Mouse (Mus musculus): ENCODE measurements around the gene Golim4.
"Not testable (repeated sequence)": the region's sequence is repeated elsewhere in the genome, so short reads cannot be mapped to it uniquely, and the experiment has no call there.

Golim4 gene

DNA sequence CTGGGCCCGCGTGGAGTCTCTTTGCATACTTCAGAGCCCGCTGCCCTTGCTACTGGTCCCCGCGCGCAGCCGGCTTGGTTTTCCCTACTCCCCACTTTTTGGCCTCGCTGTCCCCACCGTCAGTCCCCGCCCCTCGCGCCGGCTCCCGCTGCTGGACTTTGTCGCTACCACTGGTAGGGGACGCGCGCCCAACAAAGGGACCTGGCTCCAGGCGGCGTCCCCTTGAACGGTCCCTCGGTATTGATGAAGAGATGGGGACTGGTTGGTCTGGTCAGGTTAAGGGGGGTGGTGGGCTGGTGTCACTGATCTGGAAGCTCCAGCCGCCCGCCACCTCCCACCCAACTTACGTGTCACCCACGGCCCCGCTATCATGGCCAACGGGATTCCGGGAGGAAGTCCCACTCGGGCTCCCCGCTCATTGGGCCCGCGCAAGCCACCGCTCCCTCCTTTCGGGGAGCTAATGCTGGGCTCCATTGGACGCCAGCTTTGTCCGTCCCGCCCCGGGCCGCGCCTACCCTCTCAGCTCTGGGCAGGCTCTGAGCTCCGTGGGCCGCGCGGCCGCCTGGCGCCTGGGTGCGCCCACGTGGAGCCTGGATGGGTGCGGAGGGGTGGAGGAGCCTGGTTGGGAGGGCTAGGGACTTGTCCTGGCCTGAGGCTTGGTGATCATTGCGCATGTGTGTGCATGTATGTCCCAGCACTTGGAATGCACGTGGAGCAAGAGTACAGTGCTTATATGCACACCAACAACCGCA, at the start of gene Golim4:
Golim4 (minus strand) TSS at position 399 of the 752 bp plus-strand sequence.
- peak; percentile 94 to 95 for DNase-seq

DNA sequence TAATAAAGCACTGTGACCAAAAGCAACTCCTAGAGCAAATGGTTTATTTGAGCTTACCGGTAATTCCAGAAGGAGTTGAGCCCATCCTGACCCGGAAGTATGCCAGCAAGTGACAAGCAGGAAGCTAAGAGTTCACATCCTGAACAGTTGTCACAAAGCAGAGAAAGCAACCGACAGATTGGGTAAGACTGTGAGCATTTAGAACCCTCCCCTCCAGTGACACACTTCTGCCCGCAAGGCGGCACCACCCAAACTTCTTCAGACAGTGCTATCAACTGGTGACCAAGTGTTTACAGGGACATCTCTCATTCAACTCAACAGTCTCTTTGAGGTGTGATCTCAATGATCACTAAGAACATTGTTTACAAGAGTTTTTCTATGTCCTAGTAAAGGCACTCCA, 48.9 kb upstream of the Golim4 start:
- no peak for DNase-seq

DNA sequence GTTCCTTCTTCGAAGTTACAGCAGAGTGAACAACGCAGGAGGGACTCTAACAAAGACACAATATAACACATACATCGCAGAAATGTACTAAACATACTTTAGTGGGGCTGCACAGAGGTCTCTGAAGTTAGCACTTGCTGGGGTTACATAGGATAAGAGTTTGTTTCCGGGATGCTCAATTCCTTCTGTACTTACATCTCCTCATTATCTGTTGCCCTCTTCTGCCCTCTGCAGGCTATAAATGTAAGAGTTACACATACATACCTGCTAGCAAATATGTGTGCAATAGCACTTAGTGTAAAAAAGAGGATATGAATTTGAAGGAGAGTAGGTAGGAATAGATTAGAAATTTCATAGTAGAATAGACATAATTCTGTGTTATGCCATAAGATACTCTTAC, 44.4 kb upstream of the Golim4 start:
- peak; percentile 51 for DNase-seq

DNA sequence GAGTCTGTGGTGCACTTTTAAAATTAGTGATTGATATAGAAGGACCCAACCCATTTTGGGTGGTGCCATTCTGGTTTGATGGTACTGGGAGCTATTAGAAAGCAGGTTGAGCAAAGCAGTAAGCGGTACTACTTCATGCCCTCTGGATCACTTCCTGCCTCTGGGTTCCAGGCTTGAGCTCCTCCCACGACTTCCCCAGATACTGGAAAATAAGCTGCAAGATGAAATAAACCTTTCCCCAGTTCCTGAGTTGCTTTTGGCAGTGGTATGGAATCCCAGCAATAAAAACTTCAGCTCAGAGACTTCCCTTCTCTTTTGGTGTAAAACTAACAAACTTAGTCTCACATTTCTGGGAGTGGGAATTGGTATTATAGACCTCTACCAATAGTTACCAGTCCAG, 43.7 kb upstream of the Golim4 start:
- no peak for DNase-seq

DNA sequence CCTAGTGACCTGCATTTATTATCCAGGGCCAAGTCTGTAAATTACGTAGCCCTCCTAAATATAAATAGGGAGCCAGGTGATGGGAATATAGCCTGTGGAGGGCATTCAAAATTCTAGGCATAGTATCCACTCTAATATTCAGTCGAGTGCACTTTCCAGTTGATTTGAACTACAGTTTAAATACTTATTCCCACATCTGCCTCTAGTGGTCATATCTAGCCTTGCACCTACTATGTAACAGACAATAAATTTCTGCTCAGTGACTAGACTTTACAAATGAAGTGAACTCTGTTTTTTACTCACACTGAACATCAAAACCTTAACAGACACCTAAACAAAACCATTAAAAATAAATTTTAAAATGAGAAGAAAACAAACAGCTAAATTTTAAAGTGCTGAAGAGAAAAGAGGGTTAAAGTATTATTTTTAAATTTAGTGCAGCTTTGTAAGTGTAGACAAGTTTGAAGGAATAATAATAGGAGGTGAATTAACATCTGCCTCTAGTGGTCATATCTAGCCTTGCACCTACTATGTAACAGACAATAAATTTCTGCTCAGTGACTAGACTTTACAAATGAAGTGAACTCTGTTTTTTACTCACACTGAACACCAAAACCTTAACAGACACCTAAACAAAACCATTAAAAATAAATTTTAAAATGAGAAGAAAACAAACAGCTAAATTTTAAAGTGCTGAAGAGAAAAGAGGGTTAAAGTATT, 24.4 kb upstream of the Golim4 start:
- peak; percentile 21 to 28 for DNase-seq

DNA sequence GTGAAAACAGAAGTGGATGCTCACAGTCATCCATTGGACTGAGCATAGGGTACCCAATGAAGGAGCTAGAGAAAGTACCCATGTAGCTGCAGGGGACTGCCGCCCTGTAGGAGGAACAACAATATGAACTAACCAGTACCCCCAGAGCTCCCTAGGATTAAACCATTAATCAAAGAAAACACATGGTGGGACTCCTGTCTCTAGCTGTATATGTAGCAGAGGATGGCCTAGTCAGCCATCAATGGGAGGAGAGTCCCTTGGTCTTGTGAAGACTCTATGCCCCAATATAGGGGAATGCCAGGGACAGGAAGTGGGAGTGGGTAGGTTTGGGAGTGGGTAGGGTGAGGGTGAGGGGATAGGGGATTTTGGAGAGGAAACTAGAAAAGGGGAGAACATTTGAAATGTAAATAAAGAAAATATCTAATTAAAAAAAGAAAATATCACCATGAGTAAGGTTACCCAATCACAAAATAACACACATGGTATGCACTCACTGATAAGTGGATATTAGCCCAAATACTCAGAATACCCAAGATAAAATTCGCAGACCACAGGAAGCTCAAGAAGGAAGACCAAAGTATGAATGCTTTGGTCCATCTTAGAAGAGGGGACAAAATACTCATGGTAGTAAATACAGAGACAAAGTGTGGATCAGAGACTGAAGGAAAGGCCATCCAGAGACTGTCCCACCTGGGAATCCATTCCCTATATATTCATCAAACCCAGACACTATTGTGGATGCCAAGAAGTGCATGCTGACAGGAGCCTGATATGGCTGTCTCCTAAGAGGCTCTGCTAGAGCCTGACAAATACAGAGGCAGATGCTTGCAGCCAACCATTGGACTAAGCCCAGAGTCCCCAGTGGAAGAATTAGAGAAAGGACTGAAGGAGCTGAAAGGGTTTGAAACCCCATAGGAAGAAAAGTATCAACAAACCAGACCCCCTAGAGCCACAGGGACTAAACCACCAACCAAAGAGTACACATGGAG, 6.3 kb upstream of the Golim4 start:
- DNase-seq = not testable (repeated sequence)

DNA sequence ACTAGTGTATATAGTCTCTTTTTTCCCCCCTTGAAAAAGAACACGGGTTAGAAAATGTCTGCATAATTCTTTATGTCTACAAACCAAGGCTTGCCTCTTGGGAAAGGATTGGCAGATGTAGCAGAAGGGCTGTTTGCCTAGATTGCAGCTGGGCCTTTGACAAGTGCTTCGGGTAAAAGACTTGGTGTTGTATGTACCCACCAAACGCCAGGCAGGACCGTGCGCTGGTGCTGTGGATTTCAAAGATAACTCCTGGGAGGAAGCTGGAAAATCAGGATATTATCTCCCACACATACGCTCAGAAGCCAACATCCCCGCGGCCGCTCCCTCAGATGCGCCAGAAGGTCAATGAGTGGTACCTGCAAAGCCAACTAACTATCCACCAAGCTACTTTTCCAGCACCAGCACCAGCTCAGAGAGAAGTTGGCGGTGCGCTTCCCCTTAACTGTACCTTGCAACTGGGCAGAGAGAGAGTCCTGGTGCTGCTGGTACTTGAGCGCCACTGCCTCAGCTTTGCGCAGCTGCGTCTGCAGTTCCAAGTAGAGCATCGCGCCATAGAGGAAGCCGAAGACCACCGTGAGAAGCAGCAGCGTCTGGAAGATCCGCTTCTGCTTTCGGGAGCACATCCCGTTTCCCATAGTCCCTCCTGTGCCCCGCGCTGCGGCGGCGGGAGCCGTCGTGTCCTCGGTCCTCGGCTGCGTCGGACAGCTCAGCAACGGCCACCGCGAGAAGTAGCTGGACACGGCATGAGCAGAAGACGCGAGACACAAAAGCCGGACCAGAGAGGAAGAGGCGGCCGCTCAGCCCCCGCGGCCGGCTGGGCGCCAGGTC, 873 bp downstream of the Golim4 start:
- no peak for DNase-seq

DNA sequence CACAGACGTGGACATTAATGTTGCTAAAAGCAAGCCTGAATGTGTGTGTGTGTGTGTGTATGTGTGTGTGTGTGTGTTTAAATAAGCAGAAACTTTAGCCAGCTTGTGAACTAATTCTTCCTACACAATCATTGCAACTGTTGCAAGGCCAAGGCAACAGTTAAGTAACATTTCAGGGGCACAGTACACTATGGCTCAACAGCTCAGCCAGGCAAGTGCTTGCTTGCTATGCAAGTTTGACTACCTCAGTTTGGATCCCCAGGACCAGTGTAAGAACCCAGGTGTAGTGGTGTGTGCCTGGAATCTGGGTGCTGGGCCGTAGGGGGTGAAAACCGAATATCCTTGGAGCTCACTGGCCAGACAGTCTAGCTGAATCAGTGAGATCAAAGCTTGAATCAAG, 2.6 kb downstream of the Golim4 start:
- peak in 1 of 2 experiments; percentile 15 for DNase-seq

DNA sequence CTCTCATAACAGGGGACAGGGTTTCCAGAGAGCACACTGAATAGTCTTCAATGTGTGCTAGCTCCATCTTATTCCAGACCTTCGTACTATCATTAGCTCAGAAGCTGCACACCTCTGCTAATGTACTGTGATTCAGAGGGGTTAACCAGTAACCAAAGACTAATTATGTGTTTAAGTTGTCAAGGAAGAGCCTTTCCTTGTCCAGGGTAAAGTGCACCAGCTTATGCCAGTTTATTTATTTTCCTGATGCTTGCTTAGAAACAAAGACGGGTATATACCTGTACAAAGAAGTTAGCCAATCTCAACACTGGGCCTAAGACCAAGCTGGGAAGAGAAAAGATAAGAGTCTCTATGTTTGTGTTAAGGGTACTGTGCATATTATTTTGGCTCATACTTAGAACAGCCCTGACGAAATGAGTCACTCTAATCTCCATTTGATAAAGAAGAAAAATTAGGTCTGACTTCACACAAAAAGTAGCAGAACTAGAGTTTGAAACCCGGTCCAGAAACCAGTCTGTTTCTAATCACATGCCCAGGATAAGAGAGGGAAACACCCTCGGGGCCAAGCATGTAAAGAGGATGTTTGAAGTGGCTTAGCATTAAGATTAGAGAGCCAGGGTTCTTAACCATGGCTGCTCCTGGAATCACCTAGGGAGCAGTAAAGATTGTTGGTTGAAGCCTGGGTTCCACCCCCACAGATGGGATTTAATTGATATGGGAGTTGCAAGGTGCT, 4.3 kb downstream of the Golim4 start:
- peak in 1 of 2 experiments; percentile 11 for DNase-seq

DNA sequence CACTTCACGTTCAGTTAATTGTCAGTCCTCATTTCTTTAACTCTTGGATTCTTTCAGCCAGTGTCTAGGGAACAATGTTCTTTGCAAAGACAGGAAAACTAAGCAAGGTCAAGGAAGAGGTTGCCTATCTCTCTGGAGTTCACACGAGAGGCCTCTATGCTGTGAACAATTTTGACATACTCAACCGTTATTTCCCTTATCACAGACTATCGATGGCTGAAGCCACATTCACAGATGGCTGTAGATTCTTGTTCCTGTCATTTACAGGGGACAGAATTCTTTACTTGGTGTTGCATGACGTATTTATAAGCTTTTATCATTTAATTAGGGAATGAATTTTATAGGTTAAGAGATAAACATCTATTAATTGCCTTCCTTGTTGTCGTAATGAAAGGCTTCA, 5.9 kb downstream of the Golim4 start:
- DNase-seq = no peak

DNA sequence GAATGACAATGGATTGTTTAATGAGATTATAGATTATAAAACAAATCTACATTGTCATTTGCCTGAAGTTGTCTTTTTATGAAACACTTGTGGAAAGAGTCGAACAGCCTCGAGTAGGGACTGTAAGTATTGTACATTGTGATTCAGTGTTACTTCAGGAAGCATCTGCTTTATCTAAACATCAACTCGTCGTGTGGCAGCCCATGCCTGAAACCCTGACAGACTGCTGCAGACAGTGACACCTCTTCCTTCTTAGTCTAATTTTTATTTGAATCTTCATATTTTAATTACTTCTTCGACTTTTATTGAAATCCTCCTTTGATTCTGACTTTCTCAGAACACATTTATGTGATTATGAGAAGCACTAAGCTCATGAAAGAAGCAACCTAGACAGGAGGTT, 7.4 kb downstream of the Golim4 start:
- no peak for DNase-seq

DNA sequence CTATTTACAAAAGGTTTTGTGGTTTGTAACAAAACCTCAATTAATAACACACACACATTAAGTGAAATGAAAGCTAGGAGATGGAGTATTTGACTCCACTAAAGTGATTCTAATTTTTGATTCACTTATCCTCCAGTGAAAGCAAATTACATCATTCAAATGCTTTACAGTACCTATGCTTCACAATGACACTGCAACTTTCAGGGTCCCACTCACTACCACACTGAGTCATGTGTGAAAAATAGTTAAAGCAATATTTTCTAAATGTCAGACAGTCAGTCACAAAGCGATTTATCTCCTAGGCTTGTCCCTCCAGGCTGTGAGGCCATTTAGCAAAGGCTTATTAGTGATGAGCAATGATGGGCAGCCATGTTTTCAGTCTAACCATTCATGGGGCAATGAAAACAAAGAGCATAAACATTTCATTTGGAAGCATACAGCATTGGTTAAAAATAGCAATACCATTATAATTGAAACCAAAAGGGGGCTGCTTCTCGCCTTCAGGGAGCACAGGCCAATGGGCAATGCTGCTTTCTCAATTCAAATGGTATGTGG, 8.1 kb downstream of the Golim4 start:
- no peak for DNase-seq

DNA sequence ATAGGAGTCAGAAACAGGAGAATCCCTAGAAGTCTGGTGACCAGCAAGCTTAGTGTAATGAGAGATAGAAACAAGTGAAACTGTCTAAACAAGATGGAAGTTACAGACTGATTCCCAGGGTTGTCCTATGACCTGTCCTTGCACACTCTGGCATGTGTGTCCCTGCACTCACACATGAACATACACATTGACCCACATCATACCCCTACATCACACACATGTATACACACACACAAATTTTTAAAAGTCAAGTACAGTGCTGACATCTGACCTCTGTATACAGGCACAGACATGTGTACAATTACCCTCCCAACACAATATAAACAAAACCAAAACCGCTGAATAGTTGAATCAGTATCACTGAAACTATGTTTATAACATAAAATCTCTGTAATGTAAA, 8.7 kb downstream of the Golim4 start:
- DNase-seq = no peak

DNA sequence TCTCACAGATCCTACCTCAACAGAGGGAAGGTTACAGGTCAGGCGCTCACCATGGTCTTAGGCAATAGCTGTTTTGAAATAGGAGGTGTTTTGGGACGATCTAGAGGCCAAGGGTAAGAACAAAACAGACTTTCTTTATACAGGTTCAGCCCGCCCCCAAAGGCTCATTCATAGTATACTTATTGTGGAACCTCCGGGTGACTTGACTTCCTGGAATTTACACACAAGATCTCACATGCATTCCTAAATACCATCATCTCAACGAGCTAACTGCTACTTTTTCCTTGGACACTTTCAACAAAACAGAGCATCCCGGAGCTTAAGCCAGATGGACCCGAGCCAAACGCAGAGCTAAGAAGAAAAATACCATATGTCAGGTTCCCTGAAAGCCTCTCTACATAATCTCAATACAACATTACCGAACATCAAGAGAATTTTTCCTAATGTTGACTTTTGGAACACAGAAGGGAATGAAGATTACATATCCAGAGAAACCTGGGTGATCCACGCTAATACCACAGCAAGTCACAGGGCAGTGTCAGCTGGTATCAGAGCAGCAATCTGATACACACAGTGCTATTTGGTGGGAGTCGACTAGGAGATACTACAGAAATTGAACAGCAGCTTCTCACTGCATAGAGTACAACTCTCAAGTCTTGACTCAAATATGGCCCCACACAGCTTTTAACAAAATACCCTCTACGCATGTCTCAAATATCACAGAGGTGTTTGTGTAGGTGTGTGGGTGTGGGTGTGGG, 14.3 kb downstream of the Golim4 start:
- no peak for DNase-seq

DNA sequence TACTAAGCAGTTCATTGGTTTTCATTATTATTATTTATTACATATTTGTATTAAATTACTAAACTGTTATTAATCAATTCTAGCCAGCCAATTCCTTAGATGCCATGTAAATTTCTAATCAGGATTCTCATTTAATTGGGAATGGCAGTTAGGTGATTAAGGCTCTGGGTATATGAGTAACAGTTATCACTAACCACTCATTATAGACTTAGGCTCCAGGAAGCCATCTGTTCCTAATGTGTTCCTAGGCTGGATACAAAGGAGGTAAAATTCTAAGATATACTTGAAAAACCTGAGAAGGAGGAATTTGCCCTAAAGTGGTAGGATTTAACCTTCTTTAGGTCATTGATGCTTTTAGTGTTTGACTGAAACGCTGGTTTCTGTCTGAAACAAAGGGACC, 14.9 kb downstream of the Golim4 start:
- DNase-seq = no peak

DNA sequence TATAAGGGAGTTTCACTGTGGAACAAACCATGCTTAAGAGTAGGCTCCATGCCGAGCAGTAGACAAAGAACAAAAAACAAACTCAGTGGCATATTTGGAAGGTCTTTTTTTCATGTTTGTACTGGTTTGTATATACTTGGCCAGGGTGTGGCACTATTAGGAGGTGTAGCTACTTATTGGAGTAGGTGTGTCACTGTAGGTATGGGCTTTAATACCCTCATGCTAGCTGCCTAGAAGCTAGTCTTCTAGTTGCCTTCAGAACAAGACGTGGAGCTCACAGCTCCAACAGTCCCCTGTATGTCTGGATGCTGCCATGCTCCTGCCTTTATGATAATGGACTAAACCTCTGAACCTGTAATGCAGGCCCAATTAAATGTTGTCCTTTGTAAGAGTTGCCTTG, 20.6 kb downstream of the Golim4 start:
- DNase-seq = no peak

DNA sequence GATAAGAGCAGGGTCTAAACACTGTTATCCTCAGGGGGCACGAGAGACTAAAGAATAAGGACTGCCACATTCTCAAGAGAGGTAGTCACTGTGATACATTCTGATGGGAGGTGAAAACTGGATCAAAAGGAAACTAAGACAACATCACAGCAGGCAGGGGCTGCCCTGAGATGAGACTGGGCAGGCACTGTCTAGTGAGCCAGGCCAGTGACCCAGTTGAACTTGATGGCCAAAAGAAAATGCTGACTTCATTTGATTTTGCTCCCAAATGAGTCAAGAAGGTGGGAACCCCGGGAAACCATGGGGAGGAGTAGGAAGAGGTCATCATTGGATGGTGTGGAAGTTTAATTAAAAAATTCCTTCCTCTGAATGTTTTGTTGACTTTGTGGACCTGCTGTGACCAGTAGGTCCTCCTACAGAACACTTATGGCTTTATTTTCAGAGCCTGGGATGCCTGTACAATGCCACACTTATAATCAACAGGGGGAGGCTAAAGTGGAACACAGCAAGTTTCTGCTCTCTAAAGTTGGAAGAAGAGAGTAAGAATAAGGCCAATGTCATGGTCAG, 26.0 kb downstream of the Golim4 start:
- peak in 1 of 2 experiments; percentile 9 for DNase-seq

DNA sequence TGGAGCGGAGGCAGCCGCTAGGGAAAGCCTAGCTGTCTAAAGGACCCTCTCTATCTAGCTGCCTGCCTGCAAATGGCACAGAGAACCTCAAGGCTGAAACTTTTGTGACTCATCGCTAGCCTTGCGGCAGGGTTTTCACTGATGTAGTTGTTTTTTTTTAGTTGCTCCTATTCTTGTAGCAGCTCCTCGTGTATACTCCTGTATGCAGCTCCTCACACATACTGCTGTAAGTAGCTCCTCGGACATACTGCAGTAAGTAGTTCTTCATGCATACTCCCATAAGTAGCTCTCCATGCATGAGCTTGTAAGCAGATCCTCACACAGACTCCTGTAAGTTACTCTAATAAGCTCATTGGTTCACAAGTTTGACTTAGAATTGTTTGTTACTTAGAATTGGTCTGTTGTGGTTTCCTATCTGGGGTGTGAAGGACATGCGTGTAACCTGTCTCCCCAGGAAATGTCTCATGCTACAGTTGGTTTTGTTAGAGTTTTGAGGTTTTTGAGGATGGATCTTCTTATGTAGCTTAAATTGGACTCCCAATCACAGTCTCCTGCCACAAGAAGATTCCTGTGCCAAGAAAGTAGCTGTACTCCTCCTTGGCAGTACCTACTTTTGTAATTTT, 26.7 kb downstream of the Golim4 start:
- DNase-seq = no peak

DNA sequence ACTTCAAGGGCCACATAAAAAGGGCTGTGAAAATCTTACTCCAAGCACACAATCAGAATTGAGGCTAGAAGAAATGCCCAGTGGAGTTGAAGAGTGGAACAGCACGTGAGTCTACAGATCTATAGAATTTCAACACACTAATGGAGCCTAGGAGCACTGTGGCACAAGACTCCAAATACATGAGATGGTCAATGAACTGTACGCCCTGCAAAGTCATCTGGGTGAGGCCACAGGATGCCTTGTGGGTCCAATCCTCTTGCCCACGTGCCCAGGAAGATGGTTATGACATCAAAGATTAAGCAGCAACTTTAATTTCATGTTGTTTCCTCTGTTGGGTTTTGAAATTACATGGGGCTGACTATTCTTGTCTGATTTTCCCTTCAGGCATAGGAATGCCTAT, 30.4 kb downstream of the Golim4 start:
- DNase-seq = no peak

DNA sequence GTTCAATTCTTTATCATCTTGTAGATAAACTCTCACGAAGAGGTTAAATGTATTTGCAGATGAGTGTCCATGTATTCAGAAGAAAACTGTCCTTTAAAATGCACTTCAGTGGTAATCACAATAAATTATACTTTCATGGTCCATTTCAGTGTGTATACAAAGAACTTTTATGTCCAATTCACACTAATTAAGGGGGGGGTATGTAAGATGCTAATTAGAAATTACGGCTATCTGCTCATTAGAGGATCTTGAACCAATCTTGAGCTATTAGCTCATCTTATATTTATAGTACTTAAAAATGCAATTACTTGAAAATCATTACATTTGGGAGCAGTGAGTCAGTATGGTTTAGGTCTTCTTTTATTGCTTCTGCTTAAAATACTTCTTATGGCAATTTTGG, 31.6 kb downstream of the Golim4 start:
- DNase-seq = no peak
